Mouse (Mus musculus) embryonic fibroblast, embryonic 13.5 days (primary cell): Measurements from ENCODE around the gene Cxcr6.

Source experiments
- CTCF ChIP-seq: IDR thresholded peaks from 2 replicates; pipeline ENCODE4 v1.5.1; 2011; ENCODE audit warnings: mild to moderate bottlenecking, control low read depth, low read length, moderate library complexity, borderline replicate concordance; ENCODE audit not compliant: insufficient read depth
- POLR2A ChIP-seq: IDR thresholded peaks from 2 replicates; pipeline ENCODE4 v1.6.1; 2011; ENCODE audit warnings: low read depth, mild to moderate bottlenecking, control low read depth, low read length, moderate library complexity

DNA sequence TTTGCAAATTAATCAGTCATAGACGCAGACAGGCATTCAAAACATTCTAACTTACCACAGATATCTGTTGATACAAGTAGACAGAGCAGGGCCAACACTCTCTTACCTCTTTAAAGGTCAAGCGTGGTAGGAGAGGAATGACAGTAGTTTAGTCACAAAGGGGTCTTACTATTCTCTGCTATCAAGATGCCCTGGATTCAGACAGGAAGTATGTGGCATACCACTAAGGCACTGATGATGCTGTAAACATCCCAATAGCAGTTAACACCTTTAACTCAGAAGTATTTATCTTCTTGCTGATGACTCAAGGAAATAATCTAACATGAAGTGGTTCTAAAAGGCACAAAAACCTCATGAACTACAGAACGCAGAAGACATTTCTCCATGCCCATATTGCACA lies 29.6 kb downstream of the Cxcr6 start:
- TF ChIP-seq POLR2A (no peak), CTCF (no peak)
